Mouse (Mus musculus) midbrain, embryonic 10.5 days (tissue): ENCODE results near the gene Helz. TPM values are rescaled to one million over a fixed set of nuclear protein-coding genes. Genes with fewer than 3 reads are reported as not detected.
"Not testable (repeated sequence)": the region's sequence is repeated elsewhere in the genome, so short reads cannot be mapped to it uniquely, and the experiment has no call there.

Source experiments
- DNase-seq: peaks from one replicate; pipeline ENCODE4 v3.0.0-alpha.2; 2017; ENCODE audit warnings: low spot score
- H3K27ac ChIP-seq: fragments of 300-500 bp; sonication (generic); replicated peaks from 2 replicates; pipeline ENCODE4 v1.5.1; 2016; ENCODE audit warnings: mild to moderate bottlenecking
- H3K27me3 ChIP-seq: fragments of 300-500 bp; sonication (generic); 2 replicates; pipeline ENCODE4 v1.6.1; 2016; ENCODE audit warnings: low read depth, mild to moderate bottlenecking; ENCODE audit not compliant: poor library complexity, severe bottlenecking
- H3K36me3 ChIP-seq: fragments of 300-500 bp; sonication (generic); 2 replicates; pipeline ENCODE4 v1.6.1; 2016; ENCODE audit warnings: mild to moderate bottlenecking, moderate library complexity
- H3K4me1 ChIP-seq: fragments of 300-500 bp; sonication (generic); 2 replicates; pipeline ENCODE4 v1.6.1; 2016
- H3K4me3 ChIP-seq: fragments of 300-500 bp; sonication (generic); 2 replicates; pipeline ENCODE4 v1.5.1; 2016; ENCODE audit warnings: mild to moderate bottlenecking, moderate library complexity
- H3K9me3 ChIP-seq: fragments of 300-500 bp; sonication (generic); replicated peaks from 2 replicates; pipeline ENCODE4 v1.6.1; 2016; ENCODE audit warnings: mild to moderate bottlenecking
- WGBS: fragments of 180-500 bp; shearing (Covaris S2); methylation state at CpG from one replicate; pipeline ENCODE4 v1.1.7; 2016; 5-methylcytosine and 5-hydroxymethylcytosine counted together
- polyA plus RNA-seq: library from polyadenylated mRNA; unstranded; fragments of >200 nt; fragmentation: Nextera tagmentation; extraction: Ambion mirVana; gene quantifications from 2 replicates; pipeline ENCODE4 v1.2.1, GENCODE M21; 2016

Gene Helz
- polyA plus RNA-seq, 1 experiment from 2014 or later = 19.0 TPM

DNA sequence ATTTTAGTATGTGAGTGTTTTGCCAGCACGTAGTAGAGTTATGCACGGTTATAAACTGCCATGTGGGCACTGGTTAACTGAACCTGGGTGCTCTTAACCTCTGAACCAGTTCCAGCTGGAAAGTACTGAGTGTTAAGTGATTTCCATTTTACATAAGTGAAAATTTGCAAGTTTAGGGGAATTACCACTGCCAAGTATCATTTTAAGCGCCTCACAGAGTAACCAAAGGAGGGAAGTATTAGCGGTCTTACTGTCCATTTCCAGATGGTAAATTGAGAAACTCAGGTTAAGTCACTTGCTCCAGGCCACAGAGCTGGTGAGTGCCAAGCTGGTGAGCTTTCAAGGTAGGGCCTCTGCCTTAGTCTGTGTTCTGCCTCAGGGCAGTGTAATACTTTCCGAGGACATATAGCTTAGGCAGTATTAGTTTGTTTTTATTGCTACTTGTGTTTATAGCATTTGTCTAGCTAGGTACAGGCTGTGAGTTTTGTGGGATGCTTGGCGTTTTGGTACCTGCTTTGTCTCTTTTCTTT is 20.8 kb downstream of the Helz start:
- 97% methylated on average over 6 of the region's 6 CpGs for WGBS
- peaks cover 4% of the 10 kb centered on the region; the same call in 1 of the 2 replicates for H3K4me1 ChIP-seq

GRCm38 (mm10) chr11:107570891-107571290 is 23.2 kb downstream of the Helz start:
- H3K27ac ChIP-seq, H3K27me3 ChIP-seq, H3K4me3 ChIP-seq, H3K9me3 ChIP-seq, DNase-seq, H3K4me1 ChIP-seq: not testable (repeated sequence)
- WGBS = 86% methylated on average over 8 of the region's 8 CpGs
- peaks cover 88% of the 10 kb centered on the region for H3K36me3 ChIP-seq

More for the DNA sequence above, 20.8 kb downstream of the Helz start:
- 0 out of 2 replicates have a peak, but pooled peaks cover 2% of the 10 kb centered on the region for H3K9me3 ChIP-seq
- H3K4me3 ChIP-seq = no peak overlapping the region
- no peaks in the 10 kb centered on the region for H3K27me3 ChIP-seq
- no peak overlapping the region for H3K27ac ChIP-seq
- peaks cover 81% of the 10 kb centered on the region for H3K36me3 ChIP-seq
- no peak for DNase-seq

- H3K27me3 ChIP-seq = no peaks in the 10 kb centered on the region
- DNase-seq = no peak
- H3K36me3 ChIP-seq = peaks cover 88% of the 10 kb centered on the region
- WGBS = 96% methylated on average over 2 of the region's 2 CpGs
- H3K27ac ChIP-seq = no peak overlapping the region
- H3K9me3 ChIP-seq = 0 out of 2 replicates have a peak, but pooled peaks cover 2% of the 10 kb centered on the region
- peaks cover 7% of the 10 kb centered on the region for H3K4me1 ChIP-seq
- H3K4me3 ChIP-seq = no peak overlapping the region
Measured at GRCm38 (mm10) chr11:107571318-107571717, 23.6 kb downstream of the Helz start.

- Histone ChIP-seq H3K4me1 (peaks cover 7% of the 10 kb centered on the region), H3K27me3 (no peaks in the 10 kb centered on the region), H3K9me3 (0 out of 2 replicates have a peak, but pooled peaks cover 2% of the 10 kb centered on the region), H3K4me3 (no peak overlapping the region), H3K36me3 (peaks cover 88% of the 10 kb centered on the region), H3K27ac (no peak overlapping the region)
- 93% methylated on average over 3 of the region's 3 CpGs for WGBS
- no peak for DNase-seq
Measured at GRCm38 (mm10) chr11:107572551-107572950, 24.8 kb downstream of the Helz start.

DNA sequence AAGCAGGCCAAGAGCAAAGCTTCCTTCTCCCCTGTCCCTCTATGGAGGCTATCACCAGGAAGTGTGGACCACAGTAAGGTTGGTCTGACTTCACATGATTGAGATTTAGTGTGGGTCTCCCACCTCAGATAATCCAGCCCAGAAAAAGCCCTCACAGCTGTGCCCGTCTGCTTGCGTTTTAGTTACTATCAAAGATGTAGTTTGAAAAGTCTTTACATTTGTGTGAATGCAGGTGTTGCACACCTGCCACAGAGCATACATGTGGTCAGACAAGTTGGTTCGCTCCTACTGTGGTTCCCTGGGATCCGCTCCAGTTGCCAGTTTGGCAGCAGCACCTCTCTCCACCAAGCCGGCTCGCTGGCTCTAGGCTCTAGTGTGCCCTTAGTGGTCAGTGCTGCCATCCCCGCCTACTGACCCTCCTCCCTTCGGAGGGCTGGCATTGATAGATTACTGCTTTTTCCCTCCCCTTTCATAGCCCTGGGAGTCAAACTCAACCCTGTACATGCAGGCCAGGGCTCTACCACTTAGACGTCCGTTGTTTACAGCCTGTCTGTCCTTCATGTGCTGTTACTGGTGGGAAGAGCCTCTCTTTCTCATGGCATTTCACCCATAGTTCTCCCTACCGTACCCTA is 25.4 kb downstream of the Helz start:
- Histone ChIP-seq H3K4me1 (peaks cover 7% of the 10 kb centered on the region), H3K36me3 (peaks cover 87% of the 10 kb centered on the region), H3K4me3 (no peak overlapping the region), H3K9me3 (0 out of 2 replicates have a peak, but pooled peaks cover 2% of the 10 kb centered on the region), H3K27me3 (no peaks in the 10 kb centered on the region), H3K27ac (no peak overlapping the region)
- 78% methylated on average over 11 of the region's 11 CpGs for WGBS
- no peak for DNase-seq

DNA sequence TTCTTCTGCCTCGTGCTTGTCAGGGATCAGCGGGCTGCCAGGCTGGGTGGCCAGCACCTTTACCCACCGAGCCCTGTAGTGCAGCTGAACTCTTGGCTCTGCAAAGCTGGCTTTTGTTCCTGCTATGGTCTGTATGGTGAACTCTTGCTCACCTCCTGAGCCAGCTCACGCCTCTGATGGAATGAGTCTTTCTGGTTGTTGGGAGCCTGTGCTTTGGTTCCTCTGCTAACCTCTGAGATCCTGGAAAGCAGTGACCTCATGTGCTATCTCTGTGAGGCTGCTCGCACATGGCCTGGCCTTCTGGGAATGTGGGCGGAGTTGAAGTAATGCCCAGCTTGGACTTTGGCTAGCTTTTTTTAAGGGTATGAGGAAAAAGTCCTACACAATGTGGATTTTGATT is 26.1 kb downstream of the Helz start:
- Histone ChIP-seq H3K27me3 (no peaks in the 10 kb centered on the region), H3K36me3 (peaks cover 87% of the 10 kb centered on the region), H3K4me3 (no peak overlapping the region), H3K27ac (no peak overlapping the region), H3K9me3 (0 out of 2 replicates have a peak, but pooled peaks cover 2% of the 10 kb centered on the region), H3K4me1 (peaks cover 7% of the 10 kb centered on the region)
- WGBS = 77% methylated on average over 6 of the region's 6 CpGs
- DNase-seq = no peak

DNA sequence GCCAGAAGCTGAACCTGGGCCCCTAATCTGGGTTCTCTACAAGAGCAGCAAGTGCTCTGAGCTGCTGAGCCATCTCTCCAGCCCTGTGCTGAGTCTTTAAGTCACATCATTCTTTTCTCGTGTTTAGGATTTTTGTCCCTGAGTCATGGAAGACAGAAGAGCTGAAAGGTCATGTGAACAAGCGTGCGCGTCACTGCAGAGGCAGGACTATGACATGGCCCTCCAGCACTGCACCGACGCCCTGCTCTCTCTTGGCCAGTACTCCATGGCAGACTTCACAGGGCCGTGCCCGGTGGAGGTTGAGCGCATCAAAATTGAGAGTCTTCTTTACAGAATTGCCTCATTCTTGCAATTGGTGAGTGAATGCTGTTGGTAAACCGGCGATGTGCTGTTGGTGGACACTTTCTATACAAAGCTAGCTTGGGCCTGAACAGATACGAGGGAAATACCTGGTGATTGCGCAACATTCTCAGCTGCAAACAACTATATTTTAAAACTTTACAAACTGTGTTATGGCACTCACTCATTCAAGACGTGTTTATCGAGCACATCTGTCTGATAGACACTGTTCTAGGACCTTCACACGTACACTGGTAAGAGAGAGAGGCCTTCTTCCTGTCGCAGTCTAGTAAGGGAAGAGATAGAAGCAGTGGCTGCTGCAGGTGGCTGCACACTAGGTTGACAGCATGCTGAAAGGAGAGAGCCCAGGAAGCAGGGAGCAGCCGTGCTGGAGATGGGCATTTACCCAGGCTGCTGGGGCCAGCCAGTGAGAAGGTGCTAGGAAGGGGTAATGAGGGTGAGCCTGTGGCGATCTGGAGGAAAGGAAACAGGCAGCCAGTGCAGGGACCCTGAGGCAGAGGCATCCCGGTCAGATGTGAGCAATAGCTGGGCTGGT is 27.3 kb downstream of the Helz start:
- Histone ChIP-seq H3K9me3 (no peaks in the 10 kb centered on the region), H3K27ac (no peak overlapping the region), H3K27me3 (no peaks in the 10 kb centered on the region), H3K4me1 (peaks cover 7% of the 10 kb centered on the region), H3K36me3 (peaks cover 86% of the 10 kb centered on the region), H3K4me3 (no peak overlapping the region)
- no peak for DNase-seq
- WGBS = 94% methylated on average over 20 of the region's 20 CpGs

- DNase-seq = no peak
- Histone ChIP-seq H3K4me3 (no peak overlapping the region), H3K27me3 (no peaks in the 10 kb centered on the region), H3K4me1 (peaks cover 7% of the 10 kb centered on the region), H3K9me3 (no peaks in the 10 kb centered on the region), H3K27ac (no peak overlapping the region), H3K36me3 (peaks cover 87% of the 10 kb centered on the region)
- WGBS = 85% methylated on average over 7 of the region's 7 CpGs
Measured at GRCm38 (mm10) chr11:107576186-107576585, 28.5 kb downstream of the Helz start.

- Histone ChIP-seq H3K4me3 (no peak overlapping the region), H3K27ac (no peak overlapping the region), H3K4me1 (peaks cover 7% of the 10 kb centered on the region), H3K36me3 (peaks cover 80% of the 10 kb centered on the region), H3K27me3 (no peaks in the 10 kb centered on the region), H3K9me3 (no peaks in the 10 kb centered on the region)
- 83% methylated on average over 8 of the region's 8 CpGs for WGBS
- no peak for DNase-seq
Measured at GRCm38 (mm10) chr11:107577400-107577799, 29.7 kb downstream of the Helz start.

DNA sequence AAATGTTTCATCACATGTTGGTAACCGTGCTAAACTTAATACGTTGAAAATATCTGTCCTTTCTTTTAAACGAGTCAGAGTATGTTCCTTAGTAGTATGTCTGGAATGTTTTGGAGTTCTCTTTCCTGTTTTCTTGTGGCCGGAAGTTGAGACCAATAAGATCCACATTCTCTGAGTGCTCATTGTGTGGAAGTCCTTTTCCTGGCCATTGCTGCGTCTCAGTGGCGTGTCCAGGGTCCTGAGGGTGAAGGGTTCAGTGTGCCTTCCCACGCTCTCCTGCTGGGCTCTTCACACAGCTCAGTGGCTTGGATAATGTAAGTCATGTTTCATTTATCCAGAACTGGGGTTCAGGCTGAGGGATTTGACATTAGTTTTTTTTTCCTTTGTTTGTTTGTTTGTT is 30.5 kb downstream of the Helz start:
- no peak for DNase-seq
- Histone ChIP-seq H3K9me3 (no peaks in the 10 kb centered on the region), H3K27me3 (no peaks in the 10 kb centered on the region), H3K36me3 (peaks cover 71% of the 10 kb centered on the region), H3K4me3 (no peak overlapping the region), H3K4me1 (peaks cover 7% of the 10 kb centered on the region), H3K27ac (no peak overlapping the region)
- WGBS = 77% methylated on average over 7 of the region's 7 CpGs

DNA sequence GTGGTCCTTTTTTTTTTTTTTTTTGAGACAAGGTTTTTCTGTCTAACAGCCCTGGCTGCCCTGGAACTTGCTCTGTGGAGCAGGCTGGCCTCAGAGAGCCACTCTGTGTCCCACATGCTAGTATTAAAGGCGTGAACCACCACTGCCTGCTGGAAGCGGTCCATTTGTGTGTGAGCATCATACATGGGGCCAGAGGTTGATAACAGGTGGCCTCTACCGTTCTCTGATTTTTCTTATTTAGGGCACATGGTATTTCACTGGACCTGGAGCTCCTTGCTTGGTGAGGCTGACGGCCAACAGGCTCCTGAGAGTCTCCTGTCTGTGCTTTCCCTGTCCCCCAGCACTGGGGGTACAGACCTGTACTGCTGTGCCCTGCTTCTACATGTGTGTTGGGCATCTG is 33.1 kb downstream of the Helz start:
- WGBS = 95% methylated on average over 4 of the region's 4 CpGs
- Histone ChIP-seq H3K4me3 (no peak overlapping the region), H3K36me3 (peaks cover 71% of the 10 kb centered on the region), H3K4me1 (no peaks in the 10 kb centered on the region; the same call in 1 of the 2 replicates), H3K27ac (no peak overlapping the region), H3K9me3 (no peaks in the 10 kb centered on the region), H3K27me3 (no peaks in the 10 kb centered on the region)
- no peak for DNase-seq

- no peaks in the 10 kb centered on the region for H3K4me1 ChIP-seq
- H3K9me3 ChIP-seq = no peaks in the 10 kb centered on the region
- WGBS = 89% methylated on average over 12 of the region's 12 CpGs
- H3K27me3 ChIP-seq = no peaks in the 10 kb centered on the region
- no peak for DNase-seq
- H3K36me3 ChIP-seq = peaks cover 54% of the 10 kb centered on the region
- no peak overlapping the region for H3K27ac ChIP-seq
- H3K4me3 ChIP-seq = no peak overlapping the region
Measured at GRCm38 (mm10) chr11:107584660-107585451, 37.1 kb downstream of the Helz start.
